Mouse (Mus musculus) kidney, adult 11 months (tissue): Measurements from ENCODE around the gene Lmbrd1.
"Not testable (repeated sequence)": the region's sequence is repeated elsewhere in the genome, so short reads cannot be mapped to it uniquely, and the experiment has no call there.

Experiments used
- DNase-seq: peaks from one replicate; pipeline ENCODE4 v3.0.0; 2022

Lmbrd1 gene

GRCm38 (mm10) chr1:24729784-24730183 is 51.4 kb downstream of the Lmbrd1 start:
- DNase-seq, result no peak

- no peak for DNase-seq
Measured at GRCm38 (mm10) chr1:24732286-24732685, 53.9 kb downstream of the Lmbrd1 start.

DNA sequence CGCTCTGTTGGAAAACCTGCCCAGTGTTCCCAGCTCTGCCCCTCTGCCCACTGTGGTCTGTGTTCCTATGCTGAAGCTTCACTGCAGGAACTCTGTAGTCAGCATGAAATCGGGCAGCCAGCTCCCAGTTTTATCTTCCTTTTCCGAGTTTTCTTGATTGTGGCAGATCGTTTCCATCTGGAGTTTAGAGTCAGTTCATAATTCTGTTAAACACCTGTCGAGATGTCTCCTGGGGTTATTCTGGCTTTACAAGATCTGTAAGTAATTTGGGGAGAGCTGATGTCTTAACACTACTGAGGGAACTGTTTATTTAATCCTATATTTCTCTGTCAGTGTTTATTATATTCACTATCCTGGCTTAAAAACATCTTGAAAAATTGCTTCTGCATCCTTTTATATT is 56.4 kb downstream of the Lmbrd1 start:
- DNase-seq, result no peak

DNA sequence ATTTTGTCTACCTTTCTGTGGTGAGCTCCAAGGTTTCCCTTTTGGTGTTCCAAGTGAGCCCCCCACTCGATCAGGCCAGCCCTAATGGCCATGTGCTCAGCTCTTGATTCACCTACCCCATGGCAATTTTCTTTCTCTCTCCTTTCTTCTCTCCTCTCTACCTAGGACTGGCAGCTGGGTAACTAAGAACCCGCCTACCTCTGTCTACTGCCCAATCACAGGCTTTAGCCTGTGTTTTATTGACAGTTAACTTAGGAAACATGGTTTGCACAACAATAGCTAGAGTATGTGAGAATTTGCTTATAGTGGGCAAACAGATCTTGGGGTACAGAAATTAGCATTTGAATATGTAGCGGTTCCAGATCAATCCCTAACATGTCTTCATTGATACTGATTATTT is 62.5 kb downstream of the Lmbrd1 start:
- no peak for DNase-seq

DNA sequence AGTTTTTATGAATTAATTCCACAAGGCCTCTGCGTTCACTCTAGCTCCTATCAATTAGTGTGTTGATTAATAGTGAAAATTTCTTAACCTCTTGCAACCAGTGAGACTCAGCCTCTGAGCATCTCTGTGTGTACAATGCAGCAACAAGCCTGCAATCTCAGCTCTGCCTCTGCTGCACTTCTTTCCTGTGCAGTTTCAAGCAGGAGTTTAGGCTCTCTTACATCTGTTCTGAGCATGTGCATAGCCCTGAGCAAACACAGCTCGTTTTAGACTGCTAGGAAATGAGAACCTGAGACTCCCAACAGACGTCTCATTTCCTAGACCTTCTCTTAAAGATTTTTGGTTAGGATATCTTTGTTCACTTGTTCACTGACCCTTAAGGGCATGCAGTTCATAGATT is 63.1 kb downstream of the Lmbrd1 start:
- DNase-seq, result no peak

DNA sequence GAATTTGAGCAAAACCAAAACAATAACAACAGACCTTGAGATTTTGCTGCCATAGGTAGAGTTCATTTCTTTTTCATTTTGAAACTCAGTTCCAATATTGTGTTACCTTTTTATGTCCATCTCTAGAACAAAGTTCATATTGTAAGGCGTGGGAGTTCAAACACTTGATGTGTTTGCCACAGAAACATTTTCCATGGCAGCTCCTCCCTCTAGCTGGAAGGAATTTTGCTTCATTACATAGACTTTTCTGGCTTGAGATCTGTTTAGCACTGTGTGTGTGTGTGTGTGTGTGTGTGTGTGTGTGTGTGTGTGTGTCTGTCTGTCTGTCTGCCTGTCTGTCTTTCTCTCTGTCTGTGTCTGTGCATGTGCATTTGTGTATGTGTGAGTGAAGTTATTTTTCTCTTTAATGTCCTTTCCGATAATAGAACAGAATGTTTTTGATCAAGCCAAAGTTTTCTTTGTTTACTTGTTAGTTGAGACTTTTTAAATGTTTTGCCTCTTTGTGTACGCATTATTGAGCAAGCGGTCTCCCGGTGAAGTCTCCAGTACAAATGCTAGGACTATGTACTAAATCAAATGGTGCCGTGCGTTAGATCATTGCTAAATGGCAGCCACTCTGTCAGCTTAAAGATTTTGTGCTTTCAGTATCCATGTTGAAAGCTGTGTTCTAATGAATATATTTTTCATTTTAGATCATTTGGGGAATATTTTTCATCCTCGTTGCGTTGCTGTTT is 64.9 kb downstream of the Lmbrd1 start:
- no peak for DNase-seq

GRCm38 (mm10) chr1:24752715-24753114 is 74.3 kb downstream of the Lmbrd1 start:
- DNase-seq, result no peak

GRCm38 (mm10) chr1:24758516-24758915 is 80.1 kb downstream of the Lmbrd1 start:
- DNase-seq, result no peak

- DNase-seq, result no peak
Measured at GRCm38 (mm10) chr1:24766466-24766865, 88.0 kb downstream of the Lmbrd1 start.

GRCm38 (mm10) chr1:24767197-24767596 is 88.8 kb downstream of the Lmbrd1 start:
- not testable (repeated sequence) for DNase-seq

DNA sequence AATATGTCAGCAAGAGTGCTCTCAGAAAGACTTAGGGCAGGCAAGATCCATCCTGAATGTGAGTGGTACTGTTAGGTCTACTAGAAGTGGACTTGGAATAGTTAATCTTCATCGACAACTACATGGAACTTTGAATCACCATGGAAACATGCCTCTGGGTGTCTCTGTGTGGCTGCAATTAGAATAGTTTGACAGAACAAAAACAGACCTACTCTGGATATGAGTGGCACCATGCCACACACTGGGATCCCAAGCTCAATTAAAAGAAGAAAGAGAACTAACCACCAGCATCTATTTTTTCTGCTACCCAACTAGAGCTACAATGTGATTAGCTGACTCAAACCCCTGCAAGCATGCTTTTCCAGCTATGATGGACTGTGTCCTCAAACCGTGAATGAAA is 95.2 kb downstream of the Lmbrd1 start:
- no peak for DNase-seq

- no peak for DNase-seq
Measured at GRCm38 (mm10) chr1:24776576-24776975, 98.1 kb downstream of the Lmbrd1 start.

DNA sequence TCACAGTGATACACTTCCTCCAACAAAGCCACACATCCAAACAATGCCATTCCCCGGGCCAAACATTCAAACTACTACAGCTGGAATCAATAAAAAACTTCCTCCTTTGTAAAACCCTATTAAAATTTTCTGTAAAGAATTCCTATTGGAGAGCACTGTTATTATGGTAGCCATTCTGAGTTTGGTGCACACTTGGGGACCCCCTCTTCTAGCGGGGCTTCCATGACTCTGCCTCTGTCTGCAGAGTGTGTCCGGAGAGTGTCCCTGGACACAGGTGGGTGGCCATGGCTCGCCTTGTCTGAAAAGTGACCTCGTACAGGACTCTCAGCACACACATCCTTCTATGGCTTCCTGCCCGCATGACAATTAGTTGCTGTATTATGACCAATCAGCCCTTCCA is 114.7 kb downstream of the Lmbrd1 start:
- DNase-seq, result no peak

- DNase-seq, result not testable (repeated sequence)
Measured at GRCm38 (mm10) chr1:24807971-24808370, 129.5 kb downstream of the Lmbrd1 start.
